ENCODE assay signal across 8 mouse cellular contexts in genomic region chr1:185363526-185364182, GRCm38 (mm10). TPM values are rescaled to one million over a fixed set of nuclear protein-coding genes. Genes with fewer than 3 reads are reported as not detected.
A peak's percentile ranks its signal among the peaks of the same experiment; 100 is the strongest.
DNase-seq lines count a peak whose midpoint lies in the region; ATAC-seq and TF ChIP-seq lines count a peak whose summit lies in the region.

No protein-coding gene starts in this region.

- H3K4me1 ChIP-seq in brown adipose tissue, adult 24 weeks (ENCODE audit: control insufficient read depth, insufficient read depth, insufficient read length, low read length): no peaks in the 10 kb centered on the region
- H3K4me1 ChIP-seq in heart, embryonic 15.5 days (replicated peaks): peaks cover 24% of the 10 kb centered on the region
- peaks cover 12% of the 10 kb centered on the region; the same call in 1 of the 2 replicates for H3K4me1 ChIP-seq in kidney, postnatal 0 days (replicated peaks; ENCODE audit: insufficient read depth, low read length)
- H3K4me1 ChIP-seq in liver, embryonic 13.5 days (replicated peaks): peaks cover 39% of the 10 kb centered on the region

- DNase-seq in NIH3T3 (ENCODE audit: low read depth): peak; percentile 86
- peak; percentile 55 for DNase-seq in fibroblast of lung, adult 2 months (ENCODE audit: low read depth)
- peak; percentile 88 for DNase-seq in kidney, postnatal 0 days (ENCODE audit: low spot score)
- DNase-seq in liver, embryonic 13.5 days: peak; percentile 19
- peak; percentile 14 to 23 for DNase-seq in natural killer cell, adult 2 months (ENCODE audit: low spot score in 2 of 2)
- DNase-seq in thymus, adult 18-20 months: no peak

- no peak; the same call in 1 of the 2 replicates for ATAC-seq in heart, embryonic 15.5 days (replicated peaks; ENCODE audit: insufficient number of reproducible peaks, insufficient read depth, low FRiP score, low read depth)
- ATAC-seq in kidney, postnatal 0 days (replicated peaks; ENCODE audit: low FRiP score, low read depth): peak; percentile 40
- peak; percentile 37 for ATAC-seq in liver, embryonic 13.5 days (ENCODE audit: low read depth)

- peak overlapping the region; percentile 59 for H3K27ac ChIP-seq in brown adipose tissue, adult 24 weeks (replicated peaks; ENCODE audit: low read depth, low read length)
- H3K27ac ChIP-seq in heart, embryonic 15.5 days: peak overlapping the region; percentile 86
- H3K27ac ChIP-seq in kidney, postnatal 0 days: peak overlapping the region; percentile 95
- peak overlapping the region; percentile 91 for H3K27ac ChIP-seq in liver, embryonic 13.5 days

- H3K36me3 ChIP-seq in heart, embryonic 15.5 days: 0 out of 2 replicates have a peak, but pooled peaks cover 7% of the 10 kb centered on the region
- peaks cover 5% of the 10 kb centered on the region; the same call in 1 of the 2 replicates for H3K36me3 ChIP-seq in kidney, postnatal 0 days (ENCODE audit: insufficient read depth, low read length)
- peaks cover 15% of the 10 kb centered on the region for H3K36me3 ChIP-seq in liver, embryonic 13.5 days

- under 1% methylated on average over 22 of the region's 22 CpGs for WGBS in heart, embryonic 15.5 days
- WGBS in kidney, postnatal 0 days: 2% methylated on average over 22 of the region's 22 CpGs
- WGBS in liver, embryonic 13.5 days (ENCODE audit: insufficient replicate concordance): 1% methylated on average over 22 of the region's 22 CpGs

- peak overlapping the region; percentile 73 for H3K9ac ChIP-seq in heart, embryonic 15.5 days
- H3K9ac ChIP-seq in kidney, postnatal 0 days (ENCODE audit: low read depth, low read length): peak overlapping the region; percentile 92
- H3K9ac ChIP-seq in liver, embryonic 13.5 days: peak overlapping the region; percentile 88

- TF ChIP-seq CTCF in kidney, postnatal 0 days (IDR thresholded peaks at IDR 0.05; ENCODE audit: low read depth): no peak

- peak overlapping the region; percentile 74 for H3K4me2 ChIP-seq in heart, embryonic 15.5 days
- H3K4me2 ChIP-seq in kidney, postnatal 0 days (ENCODE audit: low read length): peak overlapping the region; percentile 77
- peak overlapping the region; percentile 84 for H3K4me2 ChIP-seq in liver, embryonic 13.5 days

- peak overlapping the region; percentile 78 for H3K4me3 ChIP-seq in brown adipose tissue, adult 24 weeks (ENCODE audit: insufficient read depth, low read depth, low read length)
- peak overlapping the region; percentile 64 for H3K4me3 ChIP-seq in heart, embryonic 15.5 days
- peak overlapping the region; percentile 94 for H3K4me3 ChIP-seq in kidney, postnatal 0 days (replicated peaks; ENCODE audit: low read depth, low read length)
- H3K4me3 ChIP-seq in liver, embryonic 13.5 days (replicated peaks): peak overlapping the region; percentile 75

- no peaks in the 10 kb centered on the region for H3K9me3 ChIP-seq in heart, embryonic 15.5 days (replicated peaks)
- no peaks in the 10 kb centered on the region for H3K9me3 ChIP-seq in kidney, postnatal 0 days (replicated peaks; ENCODE audit: low read length)
- H3K9me3 ChIP-seq in liver, embryonic 13.5 days (replicated peaks): no peaks in the 10 kb centered on the region

- no peaks in the 10 kb centered on the region for H3K27me3 ChIP-seq in heart, embryonic 15.5 days
- no peaks in the 10 kb centered on the region for H3K27me3 ChIP-seq in kidney, postnatal 0 days (ENCODE audit: insufficient read depth, low read length)
- H3K27me3 ChIP-seq in liver, embryonic 13.5 days: no peaks in the 10 kb centered on the region

RNA-seq across cellular contexts. Expression of gene Eprs, which starts 0.8 kb away (rescaled TPM):
- 35.6 and 40.4 TPM in 2 replicates for polyA plus RNA-seq in brown adipose tissue, adult 24 weeks (2012; ENCODE audit: insufficient read depth, insufficient read length, missing spikeins)
- polyA plus RNA-seq in heart, embryonic 15.5 days (2015; fragmentation: Nextera tagmentation; extraction: Ambion mirVana): 96.4 and 99.7 TPM in 2 replicates
- polyA plus RNA-seq in kidney, postnatal 0 days (2015; fragmentation: Nextera tagmentation; extraction: Ambion mirVana): 101 and 106 TPM in 2 replicates
- 113 and 130 TPM in 2 replicates for polyA plus RNA-seq in liver, embryonic 13.5 days (2015; fragmentation: Nextera tagmentation; extraction: Ambion mirVana)

RNA-seq across cellular contexts. Expression of gene Bpnt1, which starts 31.7 kb away (rescaled TPM):
- 79.7 TPM in 2 replicates for polyA plus RNA-seq in brown adipose tissue, adult 24 weeks (2012; ENCODE audit: insufficient read depth, insufficient read length, missing spikeins)
- 26.4 and 28.7 TPM in 2 replicates for polyA plus RNA-seq in heart, embryonic 15.5 days (2015; fragmentation: Nextera tagmentation; extraction: Ambion mirVana)
- polyA plus RNA-seq in kidney, postnatal 0 days (2015; fragmentation: Nextera tagmentation; extraction: Ambion mirVana): 108 and 130 TPM in 2 replicates
- 14.4 and 16.5 TPM in 2 replicates for polyA plus RNA-seq in liver, embryonic 13.5 days (2015; fragmentation: Nextera tagmentation; extraction: Ambion mirVana)

RNA-seq across cellular contexts. Expression of gene Iars2, which starts 34.5 kb away (rescaled TPM):
- 71.9 and 72.7 TPM in 2 replicates for polyA plus RNA-seq in brown adipose tissue, adult 24 weeks (2012; ENCODE audit: insufficient read depth, insufficient read length, missing spikeins)
- polyA plus RNA-seq in heart, embryonic 15.5 days (2015; fragmentation: Nextera tagmentation; extraction: Ambion mirVana): 35.5 and 36.8 TPM in 2 replicates
- polyA plus RNA-seq in kidney, postnatal 0 days (2015; fragmentation: Nextera tagmentation; extraction: Ambion mirVana): 31.4 and 33.6 TPM in 2 replicates
- 21.3 and 25.9 TPM in 2 replicates for polyA plus RNA-seq in liver, embryonic 13.5 days (2015; fragmentation: Nextera tagmentation; extraction: Ambion mirVana)

Comparison
In these comparisons a context has a peak if more than half of its experiments do, and no peak if none do; other contexts are left out.
1. DNase-seq: peak in NIH3T3 (single experiment), fibroblast of lung, adult 2 months (single experiment), kidney, postnatal 0 days (single experiment), liver, embryonic 13.5 days (single experiment) and natural killer cell, adult 2 months (2 of 2); none in thymus, adult 18-20 months (0 of 2).
2. Peak in every context shown above with its lines, with median percentiles within 50 percentile points of each other: H3K27ac ChIP-seq, H3K4me3 ChIP-seq, H3K4me2 ChIP-seq and H3K9ac ChIP-seq.